Mouse (Mus musculus): ENCODE measurements around the gene Olfr652.

Olfr652 gene

GRCm38 (mm10) chr7:104560601-104561000 is at the start of gene Olfr652:
TSS of gene Olfr652 (plus strand) at chr7:104560901.
- DNase-seq (ENCODE audit: low spot score): no peak

GRCm38 (mm10) chr7:104549833-104550232 is 10.9 kb upstream of the Olfr652 start, which contains the start of gene Olfr651:
TSS of gene Olfr651 (plus strand) at chr7:104550133.
- DNase-seq (ENCODE audit: low spot score): no peak

DNA sequence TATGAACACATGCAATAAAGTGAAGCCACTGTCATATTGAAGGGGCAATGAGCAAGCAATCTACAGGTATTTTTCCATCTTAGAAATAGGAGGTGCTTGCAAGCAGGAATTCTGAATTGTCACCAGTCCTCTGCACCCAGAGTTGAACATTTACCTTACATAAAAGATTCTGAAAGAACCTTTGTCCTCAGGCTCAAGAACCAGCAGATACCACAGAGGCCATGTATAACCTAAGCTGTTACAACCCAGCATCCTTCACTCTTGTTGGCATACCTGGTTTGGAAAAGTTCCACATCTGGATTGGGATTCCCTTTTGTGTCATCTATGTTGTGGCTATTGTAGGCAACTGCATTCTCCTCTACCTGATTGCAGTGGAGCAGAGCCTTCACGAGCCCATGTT is 8.0 kb upstream of the Olfr652 start:
- DNase-seq (ENCODE audit: low spot score): no peak

GRCm38 (mm10) chr7:104577014-104577413 is 16.3 kb downstream of the Olfr652 start, which contains the start of gene Olfr653:
TSS of gene Olfr653 (plus strand) at chr7:104577314.
- DNase-seq (ENCODE audit: low spot score): no peak

DNA sequence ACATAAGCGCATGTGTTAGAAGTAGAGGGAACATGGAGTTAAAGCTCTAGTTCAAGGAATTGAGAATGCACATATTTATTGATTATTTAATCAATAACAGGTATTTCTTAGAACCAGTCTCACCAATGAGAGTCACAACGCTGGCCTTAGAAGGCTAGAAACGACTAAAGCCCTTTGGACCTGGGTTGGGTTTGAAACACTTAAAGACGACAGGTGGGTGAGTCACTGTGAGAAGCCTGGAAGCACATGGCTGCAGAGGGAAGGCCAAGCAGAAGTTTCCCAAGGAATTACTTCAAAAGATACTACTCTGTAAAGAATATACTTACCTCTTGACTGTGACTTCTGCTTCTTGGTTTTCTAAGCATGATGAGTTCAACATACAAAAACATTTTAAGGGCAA is 20.1 kb downstream of the Olfr652 start:
- no peak for DNase-seq (ENCODE audit: low spot score)

GRCm38 (mm10) chr7:104581429-104581828 is 20.7 kb downstream of the Olfr652 start:
- DNase-seq (ENCODE audit: low spot score): no peak

- no peak for DNase-seq (ENCODE audit: low spot score)
Observed at GRCm38 (mm10) chr7:104586725-104587124, 26.0 kb downstream of the Olfr652 start, which contains the start of gene Olfr654. TSS of gene Olfr654 (plus strand) at chr7:104587025.

DNA sequence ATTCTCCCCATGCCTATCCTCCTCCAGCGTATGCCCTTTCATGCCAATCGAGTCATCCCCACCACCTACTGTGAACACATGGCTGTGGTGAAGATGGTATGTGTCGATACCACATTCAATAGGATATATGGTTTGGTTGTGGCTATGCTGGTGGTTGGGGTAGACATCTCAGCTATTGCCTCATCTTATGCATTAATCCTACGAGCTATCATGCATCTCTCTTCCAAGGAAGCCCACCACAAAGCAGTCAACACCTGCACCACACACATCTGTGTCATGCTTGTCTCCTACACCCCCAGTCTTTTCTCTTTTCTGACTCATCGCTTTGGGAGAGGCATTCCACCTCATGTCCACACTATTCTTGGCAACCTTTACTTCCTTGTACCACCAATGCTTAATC is 27.6 kb downstream of the Olfr652 start:
- no peak for DNase-seq (ENCODE audit: low spot score)

GRCm38 (mm10) chr7:104601679-104602078 is 41.0 kb downstream of the Olfr652 start, which contains the start of gene Olfr655:
TSS of gene Olfr655 (minus strand) at chr7:104601779.
- no peak for DNase-seq (ENCODE audit: low spot score)

GRCm38 (mm10) chr7:104603173-104603572 is 42.5 kb downstream of the Olfr652 start:
- peak; percentile 62 for DNase-seq (ENCODE audit: low spot score)

DNA sequence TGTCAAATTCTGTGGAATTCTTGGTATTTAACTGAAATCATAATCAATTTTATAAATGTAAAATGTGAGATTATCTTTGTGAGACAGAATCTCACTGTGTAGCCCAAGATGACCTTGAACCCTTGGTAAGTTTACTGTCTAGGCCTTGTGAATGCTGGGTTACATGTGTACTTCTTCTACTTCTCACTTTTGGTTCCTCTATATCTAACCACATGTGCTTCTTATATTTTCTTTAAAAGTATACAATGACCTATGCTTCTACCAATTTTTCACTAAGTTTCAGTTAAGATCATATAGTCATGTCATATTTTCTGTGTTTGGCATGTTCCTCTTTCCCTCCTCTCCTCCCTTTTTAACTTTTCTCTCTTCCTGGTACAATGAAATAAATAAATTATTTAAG is 44.0 kb downstream of the Olfr652 start:
- no peak for DNase-seq (ENCODE audit: low spot score)

DNA sequence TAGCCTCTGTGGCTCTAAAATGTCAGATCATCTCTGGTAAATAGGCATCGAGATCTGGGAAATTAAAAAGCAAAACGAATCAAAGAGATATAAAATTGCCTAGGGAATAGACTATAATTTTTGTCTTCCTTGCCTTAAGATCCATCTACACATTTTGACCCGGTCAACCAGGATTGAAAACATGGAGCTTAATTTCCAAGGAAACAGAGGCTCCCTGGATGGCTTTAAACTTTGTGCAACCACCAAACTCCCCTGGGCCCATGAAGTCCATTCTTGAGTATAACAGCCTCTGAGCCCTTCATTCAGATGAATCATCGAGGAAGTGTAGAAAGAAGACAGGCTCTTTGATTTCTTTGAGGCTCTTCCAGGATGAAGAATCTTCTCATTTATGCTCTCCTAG is 53.0 kb downstream of the Olfr652 start, which contains the start of gene Olfr656:
Olfr656 (plus strand) TSS at position 301 of the 400 bp plus-strand sequence.
- no peak for DNase-seq (ENCODE audit: low spot score)

Data from testis, postnatal 10 days (tissue).